Mouse (Mus musculus) forebrain, embryonic 11.5 days (tissue): Measurements from ENCODE around the gene Serpina1b. TPM values are rescaled to one million over a fixed set of nuclear protein-coding genes. Genes with fewer than 3 reads are reported as not detected.
"Not testable (repeated sequence)": the region's sequence is repeated elsewhere in the genome, so short reads cannot be mapped to it uniquely, and the experiment has no call there.

Experiments used
- ATAC-seq: fragments of 200-750 bp; cut with Nextera tagmentation; replicated peaks from 2 replicates; pipeline ENCODE4 v1.8.0; 2017; ENCODE audit warnings: moderate TSS enrichment; ENCODE audit not compliant: low FRiP score
- DNase-seq: peaks from one replicate; pipeline ENCODE4 v3.0.0-alpha.2; 2017; ENCODE audit warnings: low spot score
- H3K27ac ChIP-seq: fragments of 300-500 bp; sonication (generic); 2 replicates; pipeline ENCODE4 v1.5.1; 2014; ENCODE audit warnings: low read depth, low read length
- H3K27me3 ChIP-seq: fragments of 300-500 bp; sonication (generic); 2 replicates; pipeline ENCODE4 v1.6.1; 2014; ENCODE audit warnings: mild to moderate bottlenecking, low read length, mixed read lengths; ENCODE audit not compliant: control insufficient read depth, insufficient read depth
- H3K36me3 ChIP-seq: fragments of 300-500 bp; sonication (generic); 2 replicates; pipeline ENCODE4 v1.6.1; 2014; ENCODE audit warnings: mild to moderate bottlenecking, low read length, moderate library complexity, mixed read lengths; ENCODE audit not compliant: control insufficient read depth, insufficient read depth
- H3K4me1 ChIP-seq: fragments of 300-500 bp; sonication (generic); replicated peaks from 2 replicates; pipeline ENCODE4 v1.6.1; 2014; ENCODE audit warnings: low read length, mixed read lengths; ENCODE audit not compliant: control insufficient read depth, insufficient read depth
- H3K4me2 ChIP-seq: fragments of 300-500 bp; sonication (generic); 2 replicates; pipeline ENCODE4 v1.6.1; 2014; ENCODE audit warnings: low read depth, mild to moderate bottlenecking, low read length, moderate library complexity, mixed read lengths; ENCODE audit not compliant: severe bottlenecking
- H3K4me3 ChIP-seq: fragments of 300-500 bp; sonication (generic); 2 replicates; pipeline ENCODE4 v1.5.1; 2014; ENCODE audit warnings: low read depth, low read length
- H3K9ac ChIP-seq: fragments of 300-500 bp; sonication (generic); 2 replicates; pipeline ENCODE4 v1.6.1; 2014; ENCODE audit warnings: low read length
- H3K9me3 ChIP-seq: fragments of 300-500 bp; sonication (generic); 2 replicates; pipeline ENCODE4 v1.6.1; 2016; ENCODE audit warnings: low read length, mixed read lengths; ENCODE audit not compliant: control insufficient read depth
- WGBS: fragments of 180-500 bp; shearing (Covaris S2); extraction: QIAGEN DNeasy Blood & Tissue Kit; methylation state at CpG from one replicate; pipeline ENCODE4 v1.1.7; 2014; 5-methylcytosine and 5-hydroxymethylcytosine counted together
- polyA plus RNA-seq: library from polyadenylated mRNA; unstranded; fragments of >200 nt; fragmentation: Nextera tagmentation; extraction: Ambion mirVana; gene quantifications from 2 replicates; pipeline ENCODE4 v1.2.1, GENCODE M21; 2014

Serpina1b gene
- polyA plus RNA-seq, 1 experiment from 2014 or later, result not detected

DNA sequence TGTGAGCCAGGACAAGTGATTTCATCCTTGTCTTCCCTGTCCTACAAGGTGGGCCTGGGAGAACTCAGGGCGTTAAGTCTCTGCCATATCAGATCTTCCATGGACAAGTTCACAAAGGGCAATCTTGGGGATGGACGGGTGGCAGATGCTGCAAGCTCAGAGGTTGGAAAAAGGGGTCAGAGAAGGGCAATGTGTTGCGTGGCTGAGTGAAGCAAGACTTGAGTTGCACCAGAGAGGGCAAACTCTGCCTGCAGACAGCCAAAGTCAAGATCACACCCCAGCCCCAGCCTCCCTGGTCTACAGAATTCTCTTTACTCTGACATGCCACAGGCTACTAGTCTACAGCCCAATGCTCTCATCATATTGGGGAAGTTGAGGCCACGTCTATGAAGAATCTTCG, 6.3 kb downstream of the Serpina1b start:
- H3K4me1 ChIP-seq, H3K9ac ChIP-seq, DNase-seq, H3K36me3 ChIP-seq, H3K27ac ChIP-seq, H3K4me2 ChIP-seq, H3K4me3 ChIP-seq, H3K27me3 ChIP-seq, H3K9me3 ChIP-seq, ATAC-seq: not testable (repeated sequence)
- 80% methylated on average over 5 of the region's 5 CpGs for WGBS

GRCm38 (mm10) chr12:103773246-103773851, 56.8 kb downstream of the Serpina1b start, which contains the start of gene Serpina1d:
Gene Serpina1d, minus strand, starts transcription at chr12:103773592.
- H3K4me2 ChIP-seq, H3K9me3 ChIP-seq, DNase-seq, ATAC-seq, H3K36me3 ChIP-seq, H3K9ac ChIP-seq, H3K27me3 ChIP-seq, H3K4me3 ChIP-seq, H3K27ac ChIP-seq, H3K4me1 ChIP-seq: not testable (repeated sequence)
- 85% methylated on average over 6 of the region's 6 CpGs for WGBS

GRCm38 (mm10) chr12:103770597-103770996, 59.6 kb downstream of the Serpina1b start:
- not testable (repeated sequence) for H3K27ac ChIP-seq, H3K4me3 ChIP-seq, H3K9me3 ChIP-seq, H3K36me3 ChIP-seq, DNase-seq, ATAC-seq, H3K9ac ChIP-seq, H3K27me3 ChIP-seq, H3K4me1 ChIP-seq, H3K4me2 ChIP-seq
- 89% methylated on average over 1 of the region's 1 CpGs for WGBS

DNA sequence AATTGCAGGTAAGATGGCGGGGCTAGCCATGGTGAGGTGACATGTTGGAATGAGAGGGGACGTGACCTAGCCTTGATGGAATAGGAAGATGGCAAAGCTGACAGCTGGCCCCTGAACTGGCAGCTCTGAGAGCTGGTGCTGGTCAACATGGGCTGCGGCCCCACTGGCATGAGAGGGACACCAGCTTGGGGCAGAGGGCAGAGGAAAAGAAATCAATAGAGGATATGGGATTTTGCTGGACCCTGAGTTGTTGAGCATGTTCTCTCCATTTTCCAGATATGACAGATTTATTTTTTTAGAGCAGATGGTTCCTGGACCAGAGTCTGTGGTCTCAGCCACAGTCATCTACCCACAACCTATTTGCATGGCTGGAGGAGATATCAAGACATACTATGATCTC, 67.1 kb downstream of the Serpina1b start:
- H3K9ac ChIP-seq, H3K9me3 ChIP-seq, H3K4me2 ChIP-seq, H3K27ac ChIP-seq, H3K27me3 ChIP-seq, H3K36me3 ChIP-seq, H3K4me1 ChIP-seq, ATAC-seq, DNase-seq, H3K4me3 ChIP-seq: not testable (repeated sequence)
- 79% methylated on average over 3 of the region's 3 CpGs for WGBS

GRCm38 (mm10) chr12:103760316-103760715, 69.9 kb downstream of the Serpina1b start:
- 92% methylated on average over 3 of the region's 3 CpGs for WGBS
- not testable (repeated sequence) for H3K4me2 ChIP-seq

DNA sequence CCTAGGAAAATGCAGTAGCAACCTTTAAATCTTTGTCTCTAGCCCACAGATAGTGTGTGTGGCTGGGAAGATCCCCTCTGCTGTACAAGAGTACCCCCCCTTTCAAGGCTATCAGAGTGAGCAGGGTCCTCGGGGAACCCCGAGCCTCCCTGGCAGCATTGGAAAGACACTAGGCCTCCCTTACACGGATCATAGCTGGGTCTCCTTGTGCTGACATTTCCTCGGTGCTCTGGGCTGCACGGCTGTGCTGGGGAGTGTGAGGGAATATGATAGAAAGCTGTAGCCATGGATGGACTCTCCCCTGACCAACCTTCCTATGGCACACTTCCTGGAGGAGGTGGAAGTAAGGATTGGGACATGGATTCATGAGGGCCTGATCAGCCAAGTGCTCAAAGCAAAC, 84.2 kb downstream of the Serpina1b start:
- H3K27me3 ChIP-seq, DNase-seq, ATAC-seq, H3K27ac ChIP-seq, H3K36me3 ChIP-seq, H3K9ac ChIP-seq, H3K9me3 ChIP-seq, H3K4me3 ChIP-seq, H3K4me2 ChIP-seq, H3K4me1 ChIP-seq: not testable (repeated sequence)
- 86% methylated on average over 5 of the region's 5 CpGs for WGBS

More at GRCm38 (mm10) chr12:103760316-103760715, 69.9 kb downstream of the Serpina1b start:
- DNase-seq, H3K36me3 ChIP-seq, H3K4me1 ChIP-seq, H3K4me3 ChIP-seq, ATAC-seq, H3K27ac ChIP-seq, H3K9ac ChIP-seq, H3K27me3 ChIP-seq, H3K9me3 ChIP-seq: not testable (repeated sequence)

- H3K4me2 ChIP-seq, H3K9ac ChIP-seq, ATAC-seq, H3K36me3 ChIP-seq, H3K4me1 ChIP-seq, H3K4me3 ChIP-seq, DNase-seq, H3K9me3 ChIP-seq, H3K27me3 ChIP-seq, H3K27ac ChIP-seq: not testable (repeated sequence)
- 93% methylated on average over 5 of the region's 6 CpGs for WGBS
Observed at GRCm38 (mm10) chr12:103737791-103738580, 92.2 kb downstream of the Serpina1b start.

GRCm38 (mm10) chr12:103735566-103735965, 94.6 kb downstream of the Serpina1b start:
- H3K36me3 ChIP-seq, DNase-seq, H3K4me3 ChIP-seq, H3K4me1 ChIP-seq, H3K27ac ChIP-seq, H3K4me2 ChIP-seq, ATAC-seq, H3K27me3 ChIP-seq, H3K9me3 ChIP-seq, H3K9ac ChIP-seq: not testable (repeated sequence)
- WGBS, result 90% methylated on average over 4 of the region's 4 CpGs
